Mouse (Mus musculus): ENCODE results near the gene Socs4.
A peak's percentile ranks its signal among the peaks of the same experiment; 100 is the strongest.

The Socs4 gene

DNA sequence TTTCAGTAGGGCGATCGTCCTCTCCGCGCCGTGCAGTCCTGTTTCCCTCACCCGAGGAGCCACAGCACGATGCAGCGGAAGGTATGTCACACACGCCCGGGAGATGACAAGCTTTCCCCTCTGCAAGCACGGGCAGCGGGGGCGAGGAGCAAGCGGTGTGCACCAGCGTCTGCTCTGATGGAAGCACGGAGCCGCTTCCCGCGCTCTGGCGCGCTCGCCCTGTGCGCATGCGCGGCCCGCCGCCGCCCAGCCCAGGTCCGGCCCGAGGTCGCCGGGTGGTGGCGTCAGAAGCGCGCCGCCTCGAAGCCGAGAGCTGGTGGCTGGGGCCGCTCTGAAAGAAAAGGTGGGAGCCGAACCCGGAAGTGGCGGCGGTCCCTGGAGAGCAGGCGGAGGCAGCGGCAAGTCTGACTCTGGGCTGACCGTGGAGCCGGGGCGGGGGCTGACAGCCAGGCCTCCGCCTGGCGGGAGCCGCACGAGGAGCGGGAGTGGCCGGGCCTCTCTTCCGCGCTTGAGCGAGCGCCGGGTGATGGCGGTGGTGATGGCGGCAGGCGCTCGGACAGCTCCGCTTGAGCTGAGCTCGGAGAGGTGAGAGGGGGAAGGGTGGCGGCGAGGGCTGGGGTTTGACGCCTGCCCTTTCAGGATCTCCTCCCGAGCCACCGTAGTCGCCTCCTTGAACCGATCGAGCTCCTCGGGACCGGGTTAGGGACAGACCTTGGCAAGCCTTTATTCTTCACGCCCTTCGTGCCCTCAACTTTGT is at the start of gene Socs4, which contains the start of gene Wdhd1:
Gene Socs4 (plus strand): TSS at position 295 of the 757 bp plus-strand sequence.
Gene Wdhd1 (minus strand): TSS at position 221 of the 757 bp plus-strand sequence.
- DNase-seq (ENCODE audit: low spot score in 2 of 2), result peak; percentile 92 to 94

DNA sequence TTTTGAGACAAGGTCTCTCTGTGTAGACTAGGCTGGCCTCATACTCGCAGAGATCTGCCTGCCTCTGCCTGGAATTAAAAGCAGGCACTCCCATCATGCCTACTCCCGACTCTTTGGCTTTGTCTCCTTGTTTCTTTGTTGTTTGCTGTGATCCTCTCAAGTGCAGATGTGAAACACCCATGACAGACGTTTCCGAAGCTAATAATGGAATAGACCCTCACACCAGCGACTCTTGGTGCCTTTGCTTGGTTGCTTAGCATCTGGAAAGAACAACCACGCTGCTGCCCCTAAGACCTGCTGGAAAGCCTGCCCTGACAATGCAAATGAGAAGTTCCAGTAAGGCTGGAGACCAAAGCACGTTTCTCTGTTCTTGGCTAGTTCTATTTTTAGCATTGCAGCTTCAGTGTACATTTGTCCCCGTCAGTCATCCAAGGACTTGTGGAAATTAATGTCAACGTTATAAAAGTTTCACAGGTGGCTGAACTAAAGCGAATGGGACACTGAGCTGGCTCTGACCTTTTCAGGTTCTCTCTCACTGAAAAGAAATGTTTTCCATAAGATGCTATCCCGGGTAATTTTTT is 46.8 kb upstream of the Socs4 start:
- DNase-seq (ENCODE audit: low spot score in 2 of 2), result no peak

DNA sequence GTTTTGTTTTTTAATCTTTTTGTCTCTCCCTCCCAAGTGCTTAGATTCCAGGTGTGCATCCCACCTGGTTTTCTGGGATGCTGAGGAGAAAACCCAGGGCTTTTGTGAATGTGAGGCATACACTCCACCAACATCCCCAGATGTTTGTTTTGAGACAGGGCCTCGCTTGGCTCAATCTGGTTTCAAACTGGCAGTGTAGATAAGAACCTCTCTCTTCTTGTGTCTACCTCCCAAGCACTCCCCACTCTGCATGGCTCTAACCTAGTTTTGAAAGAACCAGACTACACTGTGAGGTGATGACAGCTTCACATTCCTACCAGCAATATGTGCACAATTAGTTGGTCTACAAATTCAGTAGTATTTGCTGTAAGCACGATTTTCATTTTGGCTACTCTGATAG is 43.1 kb upstream of the Socs4 start:
- no peak for DNase-seq (ENCODE audit: low spot score in 2 of 2)

DNA sequence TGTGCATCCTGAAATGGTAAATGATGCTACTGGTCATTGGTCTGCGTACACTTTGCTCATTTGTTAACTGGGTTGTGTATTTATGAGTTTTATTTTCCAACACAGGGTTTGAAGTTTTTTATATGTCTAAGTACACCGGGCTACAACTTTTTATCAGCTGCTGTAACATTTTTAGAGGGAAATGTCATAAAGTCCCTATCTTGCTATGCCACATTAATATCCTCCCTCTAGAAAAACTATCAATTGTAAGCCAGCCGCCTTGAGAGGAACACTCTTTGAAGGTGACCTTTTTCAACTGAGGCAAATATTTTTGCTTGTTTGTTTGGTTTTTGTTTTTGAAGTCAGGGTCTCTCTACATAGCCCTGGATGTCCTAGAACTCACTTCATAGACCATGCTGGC is 42.7 kb upstream of the Socs4 start:
- no peak for DNase-seq (ENCODE audit: low spot score in 2 of 2)

DNA sequence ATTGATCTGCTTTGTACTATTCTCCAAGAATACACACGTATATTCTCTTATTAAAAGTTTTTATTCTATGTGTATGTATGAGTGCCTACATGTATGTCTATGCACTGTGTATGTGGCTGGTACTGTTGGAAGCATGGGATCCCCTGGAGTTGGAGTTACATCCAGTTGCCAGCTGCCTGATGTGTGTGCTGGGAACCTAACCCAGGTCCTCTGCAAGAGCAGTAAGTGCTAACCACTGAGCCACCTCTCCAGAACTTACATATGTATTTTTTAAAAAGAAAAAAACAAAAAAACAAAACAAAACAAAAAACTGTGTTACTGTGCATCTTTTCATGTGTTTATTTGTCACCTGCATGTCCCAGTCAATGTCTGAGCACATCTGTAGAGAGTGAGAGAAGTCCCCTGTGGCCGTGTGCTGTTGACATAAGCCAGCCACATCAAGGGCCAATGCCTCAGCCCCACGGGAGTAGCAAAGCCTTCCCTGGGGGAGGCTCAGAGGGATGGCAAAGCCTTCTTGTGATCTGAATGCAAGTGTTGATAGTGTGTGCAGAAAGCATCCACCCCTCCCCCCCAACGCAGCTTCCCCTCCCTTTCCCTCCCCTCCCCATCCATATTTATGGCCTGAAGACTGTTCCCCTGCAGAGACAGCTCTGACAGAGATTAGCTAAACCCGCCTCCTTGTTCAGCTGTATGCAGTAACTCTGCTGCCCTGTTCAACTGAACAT is 42.0 kb upstream of the Socs4 start:
- no peak for DNase-seq (ENCODE audit: low spot score in 2 of 2)

DNA sequence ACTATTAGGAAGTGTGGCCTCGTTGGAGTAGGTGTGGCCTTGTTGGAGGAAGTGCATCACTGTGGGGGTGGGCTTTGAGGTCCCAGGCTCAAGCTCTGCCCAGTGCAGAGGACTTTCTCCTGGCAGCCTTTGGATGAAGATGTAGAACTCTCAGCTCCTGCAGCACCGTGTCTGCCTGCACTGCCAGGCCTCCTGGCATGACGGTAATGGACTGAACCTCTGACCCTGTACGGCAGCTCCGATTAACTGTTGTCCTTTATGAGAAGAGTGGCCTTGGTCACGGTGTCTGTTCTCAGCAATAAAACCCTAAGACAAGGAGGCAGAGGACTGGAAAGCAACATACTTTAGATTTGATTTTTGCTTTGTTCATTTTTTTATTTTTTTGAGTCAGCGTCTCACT is 40.2 kb upstream of the Socs4 start:
- DNase-seq (ENCODE audit: low spot score in 2 of 2), result no peak

DNA sequence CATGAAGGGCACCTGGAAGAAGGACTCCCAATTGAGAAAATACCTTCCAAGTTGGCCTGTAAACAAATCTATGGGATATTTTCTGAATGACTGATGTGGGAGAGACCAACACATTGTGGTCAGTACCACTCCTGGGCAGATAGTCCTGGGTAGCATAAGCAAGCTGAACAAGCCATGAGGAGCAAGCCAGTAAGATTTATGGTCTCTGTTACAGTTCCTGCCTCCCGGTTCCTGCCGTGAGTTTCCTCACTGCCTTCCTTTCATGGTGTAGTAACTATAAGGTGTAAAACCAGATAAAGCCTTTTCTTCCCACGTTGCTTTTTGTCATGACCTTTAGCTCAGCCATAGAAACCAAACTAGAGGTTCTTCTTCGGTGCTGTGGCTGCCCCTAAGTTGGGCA is 39.4 kb upstream of the Socs4 start:
- DNase-seq (ENCODE audit: low spot score in 2 of 2), result no peak

DNA sequence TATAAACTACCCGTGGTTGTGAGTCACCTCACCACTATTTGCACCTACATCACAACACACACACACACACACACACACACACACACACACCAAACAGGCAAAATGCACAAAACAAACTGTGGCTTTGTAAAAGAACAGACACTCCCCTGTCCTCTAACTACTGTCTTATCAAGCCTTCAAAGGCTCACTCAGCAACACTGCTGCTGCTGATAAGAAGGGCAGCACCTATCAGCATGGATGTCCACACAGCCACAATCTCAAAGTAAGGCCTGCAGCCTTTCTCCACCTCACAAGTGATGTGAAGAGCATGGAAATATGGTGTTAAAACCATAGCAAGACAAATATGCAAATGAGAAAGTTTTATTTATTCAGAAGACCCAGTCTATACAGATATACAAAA is 36.1 kb upstream of the Socs4 start:
- no peak for DNase-seq (ENCODE audit: low spot score in 2 of 2)

DNA sequence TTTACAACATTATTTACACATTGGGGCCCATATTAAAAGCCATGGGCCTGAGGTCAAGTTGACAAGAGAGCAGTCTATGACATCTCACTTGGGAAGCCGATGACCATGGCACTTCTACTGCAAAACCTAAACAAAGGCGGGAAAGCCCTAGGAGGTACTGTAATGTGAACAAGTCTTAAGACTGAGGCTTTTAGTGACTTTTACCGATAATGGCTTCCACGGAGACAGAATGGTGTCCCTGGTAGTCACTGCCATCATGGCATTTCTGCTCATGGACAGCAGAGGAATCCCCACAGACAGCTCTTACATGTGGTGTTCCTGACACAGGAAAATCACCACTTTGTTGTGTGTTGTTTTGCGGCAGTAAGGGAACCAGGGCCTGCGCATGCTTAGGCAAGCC is 35.7 kb upstream of the Socs4 start:
- DNase-seq (ENCODE audit: low spot score in 2 of 2), result no peak

DNA sequence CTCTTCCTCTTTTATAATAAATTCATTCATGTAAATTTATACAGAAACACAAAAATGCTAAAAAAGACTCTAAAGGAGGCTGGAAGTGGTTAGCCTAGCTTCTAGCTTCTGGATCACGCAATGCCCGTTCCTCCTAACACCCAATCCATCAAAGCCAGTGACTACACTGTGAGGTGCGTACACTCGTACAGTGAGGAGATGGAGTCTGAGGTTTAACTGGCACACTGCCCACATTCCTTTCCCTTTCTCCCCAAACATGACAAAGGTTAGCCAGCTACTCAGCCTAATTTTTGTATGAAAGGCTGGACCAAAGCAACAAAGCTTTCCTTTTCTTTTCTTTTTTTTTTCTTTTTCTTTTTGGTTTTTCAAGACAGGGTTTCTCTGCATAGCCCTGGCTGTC is 34.0 kb upstream of the Socs4 start:
- no peak for DNase-seq (ENCODE audit: low spot score in 2 of 2)

DNA sequence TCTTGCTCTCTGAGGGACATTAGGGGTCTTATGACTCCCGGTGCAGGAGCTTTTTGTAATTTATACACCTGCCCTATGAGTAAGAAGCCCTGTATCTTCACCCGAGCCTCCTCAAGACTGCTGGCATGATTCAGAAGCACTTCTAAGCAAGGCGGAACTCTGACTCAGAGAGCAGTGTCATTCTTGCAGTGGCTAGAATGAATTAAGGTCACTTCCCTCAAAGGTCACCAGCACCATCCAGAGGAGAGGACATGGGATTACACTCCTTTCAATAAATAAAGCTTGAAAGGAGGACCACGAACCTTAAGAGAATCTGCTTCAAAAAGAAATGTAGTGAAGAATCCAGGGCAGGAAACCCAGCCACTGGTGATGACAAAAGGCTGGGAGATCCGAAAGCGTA is 26.9 kb upstream of the Socs4 start:
- DNase-seq (ENCODE audit: low spot score in 2 of 2), result no peak

DNA sequence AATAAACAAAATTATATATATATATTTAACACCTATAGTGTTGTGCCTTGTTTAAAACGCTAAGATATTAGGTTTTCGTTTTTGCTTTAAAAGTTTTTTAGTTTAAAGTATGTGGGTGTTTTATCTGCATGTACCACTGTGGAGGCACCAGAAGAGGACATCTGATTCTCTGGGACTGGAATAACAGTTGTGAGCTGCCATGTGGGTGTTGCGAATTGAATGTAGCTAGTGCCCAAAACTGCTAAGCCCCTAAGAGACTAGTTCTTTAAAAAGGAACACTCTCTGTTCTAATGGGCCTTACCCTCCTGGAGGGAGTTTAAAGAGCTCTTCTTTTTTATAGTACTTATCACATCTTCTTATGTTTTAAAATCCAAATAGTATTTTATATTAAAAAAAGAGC is 11.9 kb upstream of the Socs4 start:
- DNase-seq (ENCODE audit: low spot score in 2 of 2), result no peak

DNA sequence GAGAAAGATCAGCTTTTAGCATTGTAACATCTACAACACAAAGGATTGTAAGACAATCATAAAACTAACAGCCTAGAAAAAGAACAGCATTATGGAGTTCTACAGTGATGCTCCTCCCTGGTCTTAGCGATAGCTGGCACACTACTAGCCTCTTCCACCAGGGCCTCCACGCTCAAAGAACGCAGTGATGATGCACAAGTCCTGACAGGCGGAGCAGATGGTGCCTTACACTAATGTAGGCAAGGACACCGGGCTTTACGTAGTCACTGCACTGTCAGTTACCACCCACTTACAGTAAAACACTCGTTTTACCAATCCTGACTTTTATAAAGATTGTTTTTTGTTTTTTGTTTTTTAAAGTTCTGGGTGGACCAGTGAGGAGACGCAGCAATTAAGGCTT is 10.9 kb upstream of the Socs4 start:
- no peak for DNase-seq (ENCODE audit: low spot score in 2 of 2)

DNA sequence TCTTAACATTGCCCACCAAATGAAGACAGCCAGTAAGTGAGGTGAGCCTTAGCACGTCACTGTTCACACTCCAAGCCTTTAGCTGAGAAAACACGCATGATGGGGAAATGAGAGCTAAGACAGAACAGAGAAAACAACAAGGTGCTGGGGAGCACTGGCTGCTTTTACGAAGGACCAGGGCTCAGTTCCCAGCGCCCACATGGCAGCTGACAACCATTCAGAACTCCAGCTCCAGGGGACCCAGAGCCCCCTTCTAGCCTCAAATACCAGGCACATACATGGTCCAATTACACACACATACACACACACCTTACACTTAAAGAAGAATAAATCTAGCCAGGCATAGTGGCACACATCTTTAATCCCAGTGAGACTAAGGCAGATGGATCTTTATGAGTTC is 7.7 kb upstream of the Socs4 start:
- DNase-seq (ENCODE audit: low spot score in 2 of 2), result no peak

DNA sequence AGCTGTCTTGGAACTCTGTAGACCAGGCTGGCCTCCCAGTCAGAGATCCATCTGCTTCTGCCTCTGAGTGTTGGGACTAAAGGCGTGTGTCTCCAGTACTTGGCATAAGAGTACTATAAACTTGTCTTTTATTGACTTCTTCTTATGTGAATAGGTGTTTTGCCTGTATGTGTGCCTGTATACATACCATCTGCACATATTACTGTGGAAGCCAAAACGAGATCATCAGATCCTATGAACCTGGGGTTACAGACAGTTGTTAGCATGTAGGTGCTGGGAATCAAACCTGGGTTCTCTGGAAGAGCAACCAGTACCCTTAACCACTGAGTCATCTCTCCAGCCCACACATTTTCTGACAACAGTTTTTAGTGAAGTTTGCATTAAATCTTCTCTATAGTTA is 7.0 kb upstream of the Socs4 start:
- no peak for DNase-seq (ENCODE audit: low spot score in 2 of 2)

DNA sequence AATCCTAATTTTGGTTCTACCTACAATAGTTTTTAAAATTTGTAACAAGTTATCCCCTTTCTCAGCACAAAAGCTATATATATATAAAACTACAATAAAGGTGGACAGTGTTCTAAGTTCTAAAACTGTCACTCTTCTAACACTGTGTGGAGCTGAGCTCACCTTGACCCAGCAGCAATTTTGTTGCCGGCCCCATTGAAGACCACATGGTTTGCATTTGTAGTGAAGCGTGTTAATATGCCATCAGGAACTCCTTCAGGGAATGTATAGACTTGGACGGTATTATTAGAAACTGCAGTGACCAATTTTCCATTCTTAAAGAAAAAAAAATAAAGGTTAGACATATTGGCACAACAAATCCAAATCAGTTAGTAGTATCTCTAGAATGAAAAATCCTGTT is 3.0 kb upstream of the Socs4 start:
- DNase-seq (ENCODE audit: low spot score in 2 of 2), result no peak

DNA sequence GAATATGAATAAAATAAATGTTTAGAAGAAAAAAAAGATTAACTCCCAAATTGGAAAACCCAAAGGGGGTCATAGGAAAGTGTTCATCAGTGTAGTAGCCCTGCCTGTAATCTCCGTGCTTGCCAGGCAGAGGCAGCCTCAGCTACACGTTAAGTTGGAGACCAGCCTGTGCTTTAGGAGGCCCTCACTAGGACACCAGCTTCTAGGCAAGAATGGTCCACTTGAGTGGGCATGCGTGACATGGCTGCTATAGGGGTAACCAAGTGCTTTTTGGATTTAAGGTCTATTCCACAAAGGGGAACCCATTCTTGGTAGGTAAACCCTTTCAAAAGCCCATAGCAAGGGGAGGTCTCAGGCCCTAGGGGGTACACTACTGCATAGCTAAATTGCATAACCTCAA is 1.3 kb upstream of the Socs4 start:
- no peak for DNase-seq (ENCODE audit: low spot score in 2 of 2)

DNA sequence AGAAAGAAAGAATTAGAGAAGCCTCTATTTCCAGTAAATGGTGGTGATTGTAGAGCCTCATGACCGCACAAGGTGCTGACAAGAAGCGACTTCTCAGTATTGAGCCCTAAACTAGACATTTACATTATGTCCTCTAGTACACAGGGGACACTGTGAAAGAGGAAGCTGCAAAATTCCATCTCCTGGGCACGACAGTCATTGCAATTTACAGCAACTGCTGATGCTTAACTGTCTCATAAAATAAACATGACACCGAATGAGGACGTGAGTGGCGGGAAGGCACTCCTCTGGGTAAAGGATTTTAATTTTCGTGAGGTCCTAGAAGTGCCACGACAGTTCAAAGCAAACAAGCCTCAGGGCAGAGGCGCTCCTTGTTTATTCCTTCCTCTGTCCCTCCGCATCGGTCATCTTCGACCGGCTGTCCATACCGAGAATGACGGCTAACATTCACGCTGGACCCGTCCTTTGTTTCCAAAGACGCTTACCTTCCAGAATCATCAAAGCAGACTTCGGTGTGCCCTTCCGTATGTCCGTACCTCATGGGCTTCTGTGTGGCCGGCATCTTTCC is 611 bp upstream of the Socs4 start:
- DNase-seq (ENCODE audit: low spot score in 2 of 2), result no peak

DNA sequence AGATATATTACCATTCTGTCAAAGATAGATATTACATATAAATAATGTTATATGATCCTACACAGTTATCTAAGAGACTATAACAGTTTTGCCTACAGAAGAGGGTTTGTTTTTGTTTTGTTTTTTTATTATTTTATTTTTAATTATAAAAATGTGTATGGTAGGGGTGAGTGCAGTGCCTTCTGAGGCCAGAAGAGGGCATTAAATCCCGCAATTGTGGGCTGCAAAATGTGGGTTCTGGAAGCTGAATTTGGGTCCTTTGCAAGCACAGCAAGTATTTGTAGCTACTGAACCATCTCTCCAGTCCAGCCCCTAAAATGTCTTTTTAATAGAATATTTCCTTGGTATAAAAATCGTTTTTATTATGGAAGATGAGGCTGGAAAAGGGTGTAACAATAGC is 2.3 kb downstream of the Socs4 start:
- DNase-seq (ENCODE audit: low spot score in 2 of 2), result no peak

DNA sequence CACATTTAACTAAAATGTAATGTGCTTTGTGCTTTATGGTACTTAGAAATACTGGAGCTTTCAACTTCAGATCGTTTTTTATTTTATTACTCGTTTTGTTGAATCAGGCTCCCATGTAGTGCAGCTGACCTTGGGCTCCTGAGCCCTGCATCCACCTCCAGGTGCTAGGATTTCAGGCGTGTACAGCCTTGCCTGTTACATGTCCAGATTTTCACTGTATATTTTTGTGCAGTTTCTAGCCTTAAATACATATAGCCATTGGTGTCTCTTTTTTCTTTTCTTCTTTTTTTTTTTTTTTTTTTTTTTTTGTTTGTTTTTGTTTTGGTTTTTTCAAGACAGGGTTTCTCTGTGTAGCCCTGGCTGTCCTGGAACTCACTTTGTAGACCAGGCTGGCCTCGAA is 4.8 kb downstream of the Socs4 start:
- no peak for DNase-seq (ENCODE audit: low spot score in 2 of 2)

DNA sequence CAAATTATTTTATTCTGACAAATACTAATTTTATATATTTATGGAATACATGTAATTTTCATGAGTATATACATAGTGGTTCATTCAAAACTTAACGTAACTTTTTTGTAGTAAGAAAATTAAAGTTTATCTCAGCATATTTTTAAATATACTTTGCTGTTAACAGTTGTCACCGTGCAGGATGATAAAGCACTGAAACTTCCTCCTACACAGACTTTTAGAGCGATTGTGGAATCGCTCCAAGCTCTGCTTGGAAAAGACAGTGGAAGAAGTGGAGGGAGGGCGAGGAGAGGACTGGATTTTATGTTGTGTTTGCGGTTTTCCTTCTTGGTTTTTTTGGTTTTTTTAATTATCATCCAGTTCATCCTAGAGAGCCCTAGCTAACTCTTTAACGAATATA is 6.8 kb downstream of the Socs4 start:
- DNase-seq (ENCODE audit: low spot score in 2 of 2), result no peak

DNA sequence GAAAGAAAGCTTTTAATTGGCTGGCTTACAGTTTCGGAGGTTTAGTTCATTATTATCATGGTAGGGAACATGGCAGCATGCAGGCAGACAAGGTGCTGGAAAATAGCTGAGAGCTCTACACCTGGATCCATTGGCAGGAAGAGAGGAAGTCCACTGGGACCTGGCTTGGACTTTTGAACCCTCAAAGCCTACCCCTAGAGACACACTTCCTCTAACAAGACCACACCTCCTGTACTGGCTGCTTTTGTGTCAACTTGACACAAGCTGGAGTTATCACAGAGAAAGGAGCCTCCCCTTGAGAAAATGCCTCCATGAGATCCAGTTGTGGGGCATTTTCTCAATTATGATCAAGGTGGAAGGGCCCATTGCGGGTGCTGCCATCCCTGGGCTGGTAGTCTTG is 8.5 kb downstream of the Socs4 start:
- no peak for DNase-seq (ENCODE audit: low spot score in 2 of 2)

DNA sequence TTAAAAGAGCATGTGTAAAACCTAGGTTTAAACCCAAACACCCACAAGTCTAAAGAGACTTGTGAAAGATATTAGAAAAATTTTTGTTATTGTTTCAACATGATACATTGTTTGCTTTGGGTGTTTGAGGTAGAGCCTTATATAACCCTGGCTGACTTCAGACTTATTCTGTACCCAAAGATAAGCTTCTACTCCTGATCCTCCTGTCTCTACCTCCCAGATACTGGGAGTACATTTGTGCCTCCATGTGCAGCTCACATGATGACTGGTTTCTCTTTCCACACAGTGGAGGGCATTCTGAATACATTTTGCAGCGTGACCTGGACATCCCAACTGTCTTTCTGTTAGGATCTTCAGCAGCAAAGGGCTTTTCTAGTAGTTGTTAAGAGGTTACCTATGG is 9.5 kb downstream of the Socs4 start:
- no peak for DNase-seq (ENCODE audit: low spot score in 2 of 2)
